Mouse (Mus musculus): Measurements from ENCODE around the gene Nid1.
"Not testable (repeated sequence)": the region's sequence is repeated elsewhere in the genome, so short reads cannot be mapped to it uniquely, and the experiment has no call there.

Nid1 gene

DNA sequence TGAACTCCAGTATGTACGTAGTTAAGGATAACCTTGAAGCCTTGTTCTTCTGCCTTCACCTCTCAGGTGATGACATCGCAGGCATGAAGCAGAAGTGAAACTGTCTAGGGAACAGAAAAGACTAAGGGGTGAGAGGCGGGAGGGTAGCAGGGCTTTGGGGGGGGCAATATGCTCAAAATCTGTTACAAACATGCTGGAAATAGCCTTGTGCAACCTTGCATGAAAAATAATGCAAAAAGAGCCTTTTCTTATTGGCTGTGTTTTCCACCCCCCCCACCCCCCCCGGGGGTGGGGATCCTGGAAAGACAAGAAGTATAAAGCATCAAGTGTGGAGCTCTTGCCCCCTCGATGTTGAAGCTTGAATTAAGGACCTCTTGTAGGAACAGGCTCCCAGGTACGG lies 16.0 kb downstream of the Nid1 start:
- not testable (repeated sequence) for DNase-seq (ENCODE audit: low spot score)

DNA sequence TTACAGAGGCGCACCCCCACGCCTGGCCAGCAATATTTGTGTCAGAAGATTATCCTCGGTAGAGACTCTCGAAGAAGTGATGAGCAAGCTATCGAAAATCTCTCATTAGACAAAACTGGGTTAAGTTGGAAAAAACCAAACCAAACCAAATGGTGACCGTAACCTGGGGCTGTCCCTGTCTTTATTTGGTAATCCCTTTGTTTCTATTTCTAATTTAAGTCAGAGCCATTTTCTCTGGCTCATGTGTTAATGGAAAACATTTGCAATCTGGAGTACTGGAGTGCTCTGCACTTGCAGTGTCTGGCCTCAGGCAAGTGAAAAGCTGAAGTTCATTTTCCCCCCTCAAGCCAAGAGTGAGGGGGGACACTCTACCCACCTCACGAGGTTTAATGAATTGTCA lies 16.9 kb downstream of the Nid1 start:
- not testable (repeated sequence) for DNase-seq (ENCODE audit: low spot score)

DNA sequence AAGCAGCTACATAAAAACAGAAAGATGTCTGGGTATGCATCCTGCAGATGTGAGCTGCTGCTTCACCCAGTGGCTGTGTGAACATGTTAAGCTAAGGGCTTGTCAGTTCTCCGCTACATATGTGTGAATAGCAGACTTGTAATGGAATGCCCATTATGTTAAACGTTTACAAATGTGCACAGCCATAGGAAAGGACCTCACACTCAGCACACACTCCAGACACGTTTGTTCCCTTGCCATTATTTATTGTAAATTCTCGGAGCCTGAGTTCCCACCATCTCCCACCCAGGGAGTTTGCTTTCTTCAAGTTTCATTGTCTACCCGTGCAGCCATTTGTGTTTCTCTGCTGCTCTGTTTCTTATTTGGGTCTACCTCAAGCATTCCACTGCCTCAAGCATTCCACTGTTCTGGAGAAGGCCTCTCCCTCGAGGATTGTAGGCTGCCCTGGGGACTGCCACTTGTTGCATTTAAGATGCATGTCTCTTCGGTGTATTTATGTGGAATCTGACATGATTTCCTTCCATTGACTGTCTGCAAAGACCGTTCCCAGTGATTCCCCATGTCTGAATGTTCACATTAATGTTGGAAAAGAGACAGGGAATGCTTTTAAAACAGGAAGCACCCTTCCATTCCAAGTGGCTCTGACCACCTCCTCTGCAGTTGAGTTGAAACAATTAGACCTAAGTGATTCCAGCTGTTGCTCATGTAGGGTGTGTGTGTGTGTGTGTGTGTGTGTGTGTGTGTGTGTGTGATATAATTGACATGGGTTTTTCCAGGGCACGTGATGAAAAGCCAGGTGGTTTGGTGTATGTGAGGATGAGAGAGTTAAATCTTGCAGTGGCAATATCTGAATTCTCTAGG lies 18.5 kb downstream of the Nid1 start:
- DNase-seq (ENCODE audit: low spot score): not testable (repeated sequence)

DNA sequence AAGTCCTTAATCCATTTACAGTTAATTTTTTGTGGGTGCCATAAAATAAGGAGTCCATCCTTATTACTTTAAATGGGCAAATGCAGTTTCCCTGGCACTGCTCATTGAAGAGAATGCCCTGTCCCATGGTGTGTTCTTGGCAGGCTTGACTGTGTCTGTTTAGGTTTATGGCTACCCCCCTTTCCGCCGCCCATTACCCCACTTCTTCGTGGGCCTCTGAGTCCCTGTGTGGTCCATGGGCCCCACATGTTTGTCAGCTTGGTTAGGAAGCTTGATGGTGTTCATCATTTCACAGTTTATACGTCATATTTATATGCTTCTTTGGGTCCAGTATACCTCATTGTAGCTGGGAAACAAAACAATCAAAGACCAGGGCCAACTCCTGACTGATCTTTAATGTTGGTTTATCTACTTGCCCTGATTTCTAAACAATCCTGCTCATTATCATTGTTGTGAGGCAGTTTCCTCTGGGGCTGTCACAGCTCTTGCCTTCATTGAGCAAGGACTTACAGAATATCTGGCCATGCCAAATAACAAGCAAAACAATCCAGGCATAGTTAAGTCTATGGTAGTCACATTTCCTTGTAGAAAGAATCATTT lies 20.9 kb downstream of the Nid1 start:
- DNase-seq (ENCODE audit: low spot score): no peak

DNA sequence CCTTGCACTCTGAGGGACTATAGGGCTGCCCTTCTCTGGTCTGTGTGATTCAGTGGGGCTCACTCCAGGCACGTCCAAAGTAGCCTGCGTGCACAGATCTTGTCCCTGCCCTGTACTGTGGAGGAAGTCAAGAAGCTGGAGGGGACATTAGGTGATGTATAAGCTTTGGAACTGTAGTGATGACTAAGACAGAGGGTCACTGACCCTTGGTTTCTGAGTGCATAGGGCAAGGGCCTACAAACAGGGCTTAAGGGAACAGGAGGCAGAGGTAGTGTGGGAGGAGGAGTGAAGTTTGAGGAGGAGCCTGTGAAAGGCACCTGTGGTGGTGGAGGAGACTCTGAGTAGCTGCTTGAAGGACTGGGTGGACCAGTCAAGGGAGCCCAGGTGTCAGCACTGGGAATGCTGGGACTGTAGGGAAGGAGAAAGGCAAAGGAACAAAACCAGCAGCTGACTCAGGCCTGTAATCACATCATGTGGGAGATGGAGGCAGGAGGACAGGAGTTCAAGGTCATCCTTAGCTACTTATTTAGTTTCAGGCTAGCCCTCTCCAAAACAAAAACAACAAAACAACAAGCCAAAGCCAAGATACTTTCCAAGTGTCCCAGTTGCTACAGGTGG lies 23.3 kb downstream of the Nid1 start:
- no peak for DNase-seq (ENCODE audit: low spot score)

DNA sequence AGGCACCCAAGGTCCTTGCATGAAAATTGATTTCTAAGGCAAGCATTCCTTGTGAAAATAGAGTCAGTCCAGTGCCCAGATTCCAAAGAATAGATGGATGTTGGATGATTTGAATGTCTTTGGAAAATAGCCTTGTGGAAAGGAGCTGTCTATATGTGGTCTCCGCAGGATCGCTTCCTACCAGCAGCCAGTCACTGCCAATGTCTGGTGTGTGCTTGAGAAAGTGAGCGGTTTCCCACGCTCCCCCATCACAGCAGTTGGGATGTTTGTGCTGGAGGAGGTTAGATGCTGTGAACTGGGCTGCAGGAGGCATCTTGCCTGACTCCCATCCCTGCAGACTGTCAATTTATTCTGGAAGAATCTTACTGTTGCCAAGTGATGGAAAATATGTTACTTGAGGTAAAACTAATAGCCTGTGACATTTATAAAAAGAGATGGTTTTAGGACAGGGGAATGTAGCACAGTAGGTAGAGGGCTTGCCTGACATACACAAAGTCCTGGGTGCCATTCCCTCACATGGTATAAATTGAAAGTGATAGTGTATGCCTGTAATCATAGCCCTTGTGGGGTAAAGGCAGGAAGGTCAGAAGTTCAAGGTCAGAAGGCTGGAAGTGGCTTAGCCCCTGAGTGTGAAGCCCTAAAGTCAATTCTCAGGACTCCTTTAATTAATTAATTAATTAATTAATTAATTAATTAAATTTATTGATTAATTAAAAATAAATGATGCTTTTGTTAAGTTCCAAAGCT lies 24.3 kb downstream of the Nid1 start:
- DNase-seq (ENCODE audit: low spot score): no peak

DNA sequence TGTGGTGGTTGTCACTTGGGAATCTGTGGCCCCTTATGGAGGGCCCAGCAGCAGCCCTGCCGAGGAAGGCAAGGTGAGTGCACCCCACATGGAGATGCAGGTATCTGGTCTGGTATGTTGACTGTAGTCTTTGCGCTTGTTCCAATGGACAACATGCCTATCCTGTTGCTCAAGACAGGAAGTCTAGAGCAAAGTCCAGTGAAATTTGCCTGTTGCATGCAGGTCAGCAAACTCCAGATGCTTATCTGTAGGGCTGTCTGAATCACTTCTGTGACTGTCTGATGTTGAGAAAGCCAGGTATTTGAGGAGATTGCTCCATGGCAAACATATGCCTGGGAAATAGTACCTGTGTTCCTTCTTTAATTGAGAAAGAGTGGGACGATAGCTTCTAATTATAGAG lies 26.6 kb downstream of the Nid1 start:
- no peak for DNase-seq (ENCODE audit: low spot score)

DNA sequence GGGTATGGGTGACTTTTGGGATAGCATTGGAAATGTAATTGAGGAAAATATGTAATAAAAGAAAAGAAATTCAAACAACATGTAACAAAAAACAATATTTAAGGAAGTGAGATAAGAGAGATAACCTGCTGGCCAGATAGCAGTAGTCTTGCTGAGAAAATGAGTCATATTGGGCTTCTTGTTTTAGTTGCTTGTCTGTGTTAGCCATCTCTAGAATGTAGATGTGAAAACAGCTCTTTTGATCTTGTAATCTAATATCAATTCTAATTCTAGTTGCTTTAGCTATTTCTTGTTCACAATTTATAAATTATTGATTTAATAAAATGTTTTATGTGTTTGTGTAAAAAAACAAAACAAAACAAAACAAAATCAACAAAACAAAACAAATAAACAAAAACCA lies 29.9 kb downstream of the Nid1 start:
- DNase-seq (ENCODE audit: low spot score): not testable (repeated sequence)

DNA sequence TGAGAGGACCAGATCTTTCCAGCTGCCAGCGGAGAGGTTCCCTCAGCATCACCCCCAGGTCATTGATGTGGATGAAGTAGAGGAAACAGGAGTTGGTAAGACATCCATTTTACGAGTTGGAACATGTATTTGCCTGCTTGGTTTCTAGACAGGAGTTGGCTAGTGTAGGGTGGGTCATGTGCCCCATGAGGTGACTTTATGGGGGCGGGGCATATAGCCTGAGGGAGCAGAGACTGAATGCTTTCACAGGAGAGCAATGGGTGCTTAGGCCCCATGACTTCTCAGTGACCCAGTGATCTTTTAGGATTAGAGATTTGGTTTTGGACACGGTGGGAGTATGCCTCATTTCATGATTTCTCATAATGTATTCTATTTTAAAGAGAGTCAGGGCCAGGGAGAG lies 31.2 kb downstream of the Nid1 start:
- DNase-seq (ENCODE audit: low spot score): no peak

DNA sequence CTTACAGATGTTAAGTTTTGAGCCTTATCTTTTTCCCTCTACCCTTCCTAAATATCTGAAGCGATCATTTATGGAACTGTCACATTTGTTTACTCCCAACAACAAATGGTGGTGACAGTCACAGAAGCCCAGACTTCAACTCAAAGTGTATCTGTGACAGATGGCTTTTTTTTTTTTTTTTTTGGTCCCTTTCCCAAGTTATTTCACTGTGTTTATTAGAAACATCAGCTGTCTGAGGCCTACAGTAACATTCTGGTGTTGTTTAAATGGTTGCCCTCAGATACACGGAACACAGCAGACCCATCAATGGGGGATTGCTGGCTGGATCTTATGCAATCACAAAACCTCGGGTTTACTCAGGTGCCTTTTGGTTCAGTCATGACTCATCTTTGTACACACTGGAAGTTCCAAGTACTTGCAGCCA lies 34.0 kb downstream of the Nid1 start:
- DNase-seq (ENCODE audit: low spot score): no peak

DNA sequence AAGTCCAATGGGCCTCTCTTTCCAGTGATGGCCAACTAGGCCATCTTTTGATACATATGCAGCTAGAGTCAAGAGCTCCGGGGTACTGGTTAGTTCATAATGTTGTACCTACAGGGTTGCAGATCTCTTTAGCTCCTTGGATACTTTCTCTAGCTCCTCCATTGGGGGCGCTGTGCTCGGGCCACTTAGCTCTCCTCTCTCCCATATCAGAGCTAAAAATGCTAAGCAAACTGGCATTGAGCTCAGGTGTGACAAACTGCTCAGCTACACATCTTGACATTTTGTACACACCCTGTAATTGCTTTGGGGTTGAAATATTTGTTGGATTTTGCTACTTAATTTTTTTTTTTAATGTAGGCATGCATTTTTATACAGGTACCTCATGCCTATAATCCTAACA lies 37.1 kb downstream of the Nid1 start:
- DNase-seq (ENCODE audit: low spot score): not testable (repeated sequence)

DNA sequence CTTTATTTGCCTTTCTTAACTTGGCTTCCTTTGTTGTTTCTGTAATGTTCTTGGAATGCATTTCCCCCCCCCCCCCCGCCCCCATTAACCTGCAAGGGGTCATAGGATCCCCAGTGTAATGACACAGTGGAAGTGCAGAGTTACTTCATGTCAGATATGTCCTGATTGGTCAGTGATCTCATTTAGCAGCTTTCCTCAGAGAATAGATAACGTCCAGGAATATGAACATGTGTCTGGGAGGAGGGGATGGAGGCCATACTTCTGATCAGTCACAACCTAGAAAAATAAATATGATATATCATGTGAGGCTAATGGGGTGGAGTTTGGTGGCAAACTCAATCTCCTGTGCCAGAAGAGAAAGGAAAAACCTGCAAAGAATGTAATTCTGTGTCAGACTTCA lies 37.6 kb downstream of the Nid1 start:
- DNase-seq (ENCODE audit: low spot score): no peak

DNA sequence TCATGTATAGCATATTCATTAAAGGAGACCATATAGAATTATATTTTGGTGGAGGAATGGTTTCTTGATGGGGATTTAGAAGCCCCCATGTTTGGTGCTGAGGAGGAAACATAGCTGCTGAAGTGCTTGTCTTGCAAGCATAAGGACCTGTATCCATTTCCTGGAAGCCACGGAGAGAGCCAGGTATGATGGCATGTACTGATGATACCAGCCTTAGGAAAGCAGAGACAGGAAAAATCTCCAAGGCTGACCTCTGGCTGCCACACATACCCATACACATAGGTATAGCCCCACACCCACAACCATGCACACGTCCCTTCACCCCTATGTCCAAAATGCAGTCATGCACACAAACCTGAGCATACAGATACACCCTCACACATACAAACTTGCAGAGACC lies 39.2 kb downstream of the Nid1 start:
- no peak for DNase-seq (ENCODE audit: low spot score)

DNA sequence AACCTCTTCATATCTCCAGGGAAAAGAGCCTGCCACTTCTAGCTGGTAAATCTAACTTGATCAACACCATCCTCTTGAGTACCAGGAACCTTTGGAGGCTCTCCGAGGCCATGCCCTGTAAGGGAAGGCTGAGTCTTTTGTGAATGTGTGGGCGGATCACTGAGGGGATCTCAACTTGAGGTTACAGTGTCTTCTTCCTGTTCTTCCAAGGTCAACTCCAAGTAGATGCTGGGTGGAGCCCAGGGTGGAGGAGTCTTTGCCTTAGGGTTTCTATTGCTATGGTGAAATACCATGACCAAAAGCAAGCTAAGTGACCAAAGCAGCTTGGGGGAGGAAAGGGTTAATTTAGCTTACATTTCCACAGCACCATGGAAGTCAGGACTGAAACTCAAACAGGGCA lies 39.7 kb downstream of the Nid1 start:
- DNase-seq (ENCODE audit: low spot score): no peak

DNA sequence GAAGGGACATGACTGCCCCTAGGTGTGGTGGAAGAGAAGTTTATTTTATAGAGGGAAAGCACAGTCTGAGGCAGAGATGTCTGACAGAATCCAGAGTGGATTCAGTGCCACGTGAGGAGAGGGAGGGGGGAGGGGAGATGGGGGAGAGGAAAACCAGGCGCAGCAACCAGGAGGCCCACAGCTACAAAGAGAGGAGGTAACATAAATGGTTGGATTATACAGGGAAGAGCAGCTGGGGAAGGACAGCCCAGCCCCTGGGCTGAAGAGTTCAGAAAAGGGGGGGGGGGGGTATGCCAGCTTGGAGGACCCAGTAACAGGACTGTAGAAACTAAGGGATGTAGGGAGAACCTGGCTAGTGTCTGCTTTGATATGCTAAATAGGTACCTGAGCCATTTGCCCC lies 42.6 kb downstream of the Nid1 start:
- no peak for DNase-seq (ENCODE audit: low spot score)

DNA sequence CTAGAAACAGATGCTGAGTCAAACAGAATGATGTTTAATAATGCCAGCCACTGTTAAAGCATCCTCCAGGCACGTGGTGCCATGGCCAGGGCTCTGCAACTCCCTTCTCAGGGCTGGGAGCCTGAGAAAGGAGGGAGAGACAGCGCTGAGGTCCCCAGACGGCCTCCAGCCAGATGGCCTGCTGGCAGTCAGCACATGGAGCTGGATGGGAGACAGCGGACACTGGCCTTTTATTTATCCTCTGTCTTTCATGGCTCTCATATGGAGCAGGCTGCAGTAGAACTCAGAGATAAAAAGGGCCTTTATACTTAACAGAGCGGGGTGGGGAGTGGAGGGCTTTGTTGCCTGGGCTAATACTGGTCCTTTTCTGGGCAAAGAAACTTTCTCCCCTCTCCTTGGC lies 43.7 kb downstream of the Nid1 start:
- DNase-seq (ENCODE audit: low spot score): no peak

DNA sequence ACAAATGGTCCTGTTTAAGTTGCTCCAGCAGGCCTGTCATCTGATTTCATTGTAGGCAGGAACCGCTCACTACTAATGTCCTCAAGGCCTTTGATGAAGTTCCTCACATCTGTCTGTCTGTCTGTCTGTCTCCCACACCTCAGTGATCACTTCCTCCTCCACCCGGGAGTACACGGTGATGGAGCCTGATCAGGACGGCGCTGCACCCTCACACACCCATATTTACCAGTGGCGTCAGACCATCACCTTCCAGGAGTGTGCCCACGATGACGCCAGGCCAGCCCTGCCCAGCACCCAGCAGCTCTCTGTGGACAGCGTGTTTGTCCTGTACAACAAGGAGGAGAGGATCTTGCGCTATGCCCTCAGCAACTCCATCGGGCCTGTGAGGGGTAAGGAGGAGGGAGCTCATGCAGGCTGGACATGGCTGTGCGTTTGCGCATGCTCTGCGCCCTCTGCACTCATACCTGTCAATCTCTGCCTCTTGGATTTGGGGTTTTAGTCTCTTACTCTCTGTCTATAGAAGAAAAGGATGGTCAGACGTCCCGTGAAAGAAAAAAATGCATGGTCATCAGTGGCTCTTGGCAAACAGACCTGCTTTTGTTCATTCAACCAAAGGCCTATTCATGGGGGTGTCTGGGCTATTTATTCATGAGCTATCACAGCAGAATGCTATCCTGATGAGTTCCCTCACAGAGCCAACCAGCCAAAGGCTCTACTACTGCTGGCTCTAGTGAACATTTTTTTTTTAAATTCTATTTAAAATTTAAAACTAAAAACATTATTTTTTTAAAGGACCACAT lies 44.7 kb downstream of the Nid1 start:
- no peak for DNase-seq (ENCODE audit: low spot score)

DNA sequence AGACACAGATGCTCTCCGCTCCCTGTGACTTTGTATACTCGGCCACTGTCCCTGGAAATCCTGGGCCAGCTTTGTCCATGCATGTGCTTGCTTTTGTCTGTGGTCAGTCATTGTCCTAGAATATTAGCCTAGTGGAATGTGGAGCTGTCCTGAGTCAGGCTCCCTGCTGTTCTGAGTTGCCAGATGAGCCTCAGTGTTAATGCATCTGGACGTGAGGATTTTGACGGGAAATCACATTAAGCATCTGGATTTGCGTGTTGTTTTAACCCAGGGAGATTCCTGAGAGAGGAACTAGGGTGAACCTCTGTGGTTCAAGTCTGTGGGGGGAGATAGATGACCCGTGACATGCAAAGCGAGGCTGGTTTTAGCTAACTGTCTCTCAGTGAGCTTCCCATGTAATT lies 47.0 kb downstream of the Nid1 start:
- no peak for DNase-seq (ENCODE audit: low spot score)

DNA sequence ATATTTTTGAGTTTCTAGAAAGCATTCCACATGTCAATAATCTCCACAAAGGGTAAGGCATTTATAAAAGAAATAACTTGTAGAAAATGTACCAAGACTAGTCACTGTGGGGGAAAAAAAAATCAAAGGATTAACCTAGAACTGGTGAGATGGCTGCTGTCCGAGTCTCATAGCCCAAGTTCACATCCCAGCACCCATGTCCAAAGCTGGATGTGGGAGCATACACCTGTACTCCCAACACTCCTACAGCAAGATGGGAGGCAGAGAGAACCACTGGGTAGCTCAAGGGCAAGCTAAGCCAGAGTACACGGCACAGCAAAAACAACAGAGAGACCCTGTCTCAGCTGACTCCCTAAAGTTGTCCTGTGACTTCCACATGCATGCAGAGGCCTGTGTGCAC lies 47.5 kb downstream of the Nid1 start:
- no peak for DNase-seq (ENCODE audit: low spot score)

DNA sequence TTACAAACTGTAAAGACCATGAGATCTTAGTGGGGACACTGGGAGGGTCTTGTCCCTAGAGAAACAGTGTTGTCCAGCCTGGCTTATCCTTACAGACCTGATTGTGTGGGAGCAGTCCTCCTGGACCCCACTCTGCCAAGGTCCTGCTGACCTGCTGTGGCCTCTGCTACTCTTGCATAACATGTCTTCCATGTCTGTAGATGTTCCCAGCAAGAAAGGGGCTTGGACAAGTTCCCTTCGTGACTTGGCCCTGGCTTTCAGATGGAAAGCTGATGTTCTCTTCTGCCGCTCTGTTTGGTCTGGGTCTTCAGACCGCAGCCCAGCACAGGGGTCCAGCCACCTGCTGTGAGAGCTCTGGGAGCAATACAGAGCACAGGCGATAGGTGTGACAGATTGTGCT lies 48.3 kb downstream of the Nid1 start:
- no peak for DNase-seq (ENCODE audit: low spot score)

DNA sequence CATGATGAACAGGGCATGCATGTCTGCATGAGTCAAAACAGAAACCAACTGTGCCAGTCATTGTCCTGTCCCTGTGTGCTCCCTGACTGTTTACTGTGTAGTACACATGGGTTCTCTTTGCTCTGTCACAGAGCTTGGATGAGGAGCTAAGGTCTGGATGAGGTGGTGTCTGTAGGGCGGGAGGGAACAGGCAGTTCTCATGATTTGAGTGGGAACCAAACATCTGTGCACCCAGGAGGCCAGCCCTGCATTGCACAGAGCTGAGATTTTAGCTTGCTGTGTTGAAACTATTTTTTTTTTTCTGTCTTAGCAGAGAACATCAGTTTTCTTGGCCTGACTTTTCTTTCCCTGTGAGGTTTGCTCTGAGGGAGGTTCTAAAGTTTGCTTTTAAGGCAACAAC lies 50.5 kb downstream of the Nid1 start:
- DNase-seq (ENCODE audit: low spot score): no peak

DNA sequence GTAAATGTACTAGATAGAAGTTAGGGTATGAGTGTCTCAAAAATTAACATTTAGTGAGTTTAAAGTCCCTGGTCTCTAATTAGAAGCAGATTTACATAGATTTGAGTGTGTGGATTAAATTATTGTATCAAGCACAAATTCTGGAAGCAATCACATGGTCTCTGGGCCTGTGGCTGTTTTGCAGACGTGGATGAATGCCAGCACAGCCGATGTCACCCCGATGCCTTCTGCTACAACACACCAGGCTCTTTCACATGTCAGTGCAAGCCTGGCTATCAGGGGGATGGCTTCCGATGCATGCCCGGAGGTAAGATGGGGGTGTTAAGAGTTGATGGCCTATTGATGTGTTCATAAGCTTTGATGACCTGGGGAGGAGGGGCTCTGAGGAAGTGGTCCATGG lies 52.5 kb downstream of the Nid1 start:
- DNase-seq (ENCODE audit: low spot score): no peak
